Mouse (Mus musculus) G1E (cell line): ENCODE measurements at regions not wholly inside any gene's neighbourhood (a gene's known extent, or its start where the extent isn't known, plus 50 kb on each side); places are given as distances from the start of the nearest gene placed in this dataset.

Source experiments
- CTCF ChIP-seq: IDR thresholded peaks from 2 replicates; pipeline ENCODE4 v1.5.1; 2012; ENCODE audit warnings: low read depth, low read length, inconsistent platforms, mixed read lengths
- GATA1 ChIP-seq: IDR thresholded peaks from 2 replicates; pipeline ENCODE4 v1.6.1; 2012; ENCODE audit warnings: borderline replicate concordance, low read length, inconsistent platforms, mixed read lengths
- GATA2 ChIP-seq: IDR thresholded peaks from 2 replicates; pipeline ENCODE4 v1.6.1; 2012; ENCODE audit warnings: low read depth, low read length, inconsistent platforms, borderline replicate concordance
- POLR2AphosphoS5 ChIP-seq: IDR thresholded peaks from 2 replicates; pipeline ENCODE4 v1.6.1; 2012; ENCODE audit warnings: low read depth, low read length, inconsistent platforms; ENCODE audit not compliant: insufficient replicate concordance

GRCm38 (mm10) chr6:31636954-31637353 lies 73.2 kb upstream of the Podxl start:
- TF ChIP-seq GATA1, result no peak
- no peak for TF ChIP-seq CTCF
- no peak for TF ChIP-seq GATA2
- TF ChIP-seq POLR2AphosphoS5, result no peak
